Mouse (Mus musculus): ENCODE measurements around the gene Cort. TPM values are rescaled to one million over a fixed set of nuclear protein-coding genes. Genes with fewer than 3 reads are reported as not detected.
A peak's percentile ranks its signal among the peaks of the same experiment; 100 is the strongest.
"Not testable (repeated sequence)": the region's sequence is repeated elsewhere in the genome, so short reads cannot be mapped to it uniquely, and the experiment has no call there.

Cort gene
- polyA plus RNA-seq (2014; fragmentation: Nextera tagmentation; extraction: Ambion mirVana), result 0.51 and 0.63 TPM in 2 replicates

DNA sequence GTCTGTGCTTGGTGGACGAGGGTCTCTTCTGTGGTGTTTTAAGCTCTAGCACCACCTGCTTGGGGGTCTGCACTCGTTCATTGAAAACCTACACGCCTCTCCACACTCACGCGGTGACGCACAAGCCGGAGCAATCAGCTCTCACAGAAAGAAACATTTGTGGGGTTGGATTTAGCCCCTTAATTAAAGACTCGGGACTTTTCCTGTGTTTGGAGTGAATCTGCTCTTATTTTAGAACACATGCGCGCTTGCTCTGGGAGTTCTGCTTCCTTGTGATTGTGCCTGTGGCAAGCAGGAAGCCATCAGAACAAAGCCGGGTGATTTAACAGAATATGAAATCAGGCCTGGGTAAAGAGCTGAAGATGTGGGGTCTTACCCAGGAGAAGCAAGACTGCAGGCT, at the start of gene Cort:
TSS of gene Cort (minus strand) at position 101 of the 400 bp plus-strand sequence.
- Histone ChIP-seq H3K4me1 (ENCODE audit: control insufficient read depth, insufficient read depth, low read length) (0 out of 2 replicates have a peak, but pooled peaks cover 2% of the 10 kb centered on the region), H3K4me2 (no peak within 1 kb of the TSS), H3K36me3 (ENCODE audit: control insufficient read depth, insufficient read depth, low read length) (no peaks in the 10 kb centered on the region), H3K4me3 (ENCODE audit: low read depth, low read length) (no peak within 1 kb of the TSS), H3K9ac (ENCODE audit: low read length) (no peak within 1 kb of the TSS), H3K9me3 (ENCODE audit: control insufficient read depth, low read length) (no peaks in the 10 kb centered on the region), H3K27ac (ENCODE audit: low read depth, low read length) (peak within 1 kb of the TSS; percentile 25), H3K27me3 (ENCODE audit: control insufficient read depth, insufficient read depth, low read length) (no peaks in the 10 kb centered on the region; the same call in 1 of the 2 replicates)
- WGBS, result 88% methylated on average over 11 of the region's 11 CpGs
- ATAC-seq (ENCODE audit: low FRiP score), result no peak
- DNase-seq (ENCODE audit: low spot score, missing footprints), result no peak

DNA sequence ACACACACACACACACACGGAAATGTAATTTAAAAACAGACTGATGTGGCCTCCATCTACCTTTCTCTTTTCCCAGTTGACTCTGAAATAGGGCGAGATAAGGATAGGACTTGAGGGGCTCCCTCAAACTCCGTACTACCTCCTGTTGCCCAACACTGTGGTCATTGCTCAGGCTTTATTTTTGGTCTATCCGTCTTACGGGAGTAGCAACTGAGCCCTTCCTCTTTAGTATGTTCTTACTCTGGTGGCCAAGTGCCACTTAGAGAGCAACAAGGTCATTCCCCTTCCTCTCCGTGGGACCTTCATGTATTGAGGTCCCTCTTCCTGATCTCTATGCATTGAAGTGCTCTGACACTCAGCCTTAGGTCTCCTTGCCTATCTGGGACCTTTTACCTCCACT, 47.1 kb upstream of the Cort start:
- ATAC-seq (ENCODE audit: low FRiP score), result no peak
- no peak for DNase-seq (ENCODE audit: low spot score, missing footprints)
- H3K9ac ChIP-seq (ENCODE audit: low read length), result no peak overlapping the region
- H3K4me3 ChIP-seq (ENCODE audit: low read depth, low read length), result no peak overlapping the region
- 91% methylated on average over 6 of the region's 6 CpGs for WGBS
- H3K27ac ChIP-seq (ENCODE audit: low read depth, low read length), result no peak overlapping the region
- H3K36me3 ChIP-seq (ENCODE audit: control insufficient read depth, insufficient read depth, low read length), result 0 out of 2 replicates have a peak, but pooled peaks cover 2% of the 10 kb centered on the region
- H3K4me1 ChIP-seq (ENCODE audit: control insufficient read depth, insufficient read depth, low read length), result peaks cover 2% of the 10 kb centered on the region; the same call in 1 of the 2 replicates
- H3K27me3 ChIP-seq (ENCODE audit: control insufficient read depth, insufficient read depth, low read length), result no peaks in the 10 kb centered on the region
- H3K9me3 ChIP-seq (ENCODE audit: control insufficient read depth, low read length), result no peaks in the 10 kb centered on the region
- H3K4me2 ChIP-seq, result no peak overlapping the region

DNA sequence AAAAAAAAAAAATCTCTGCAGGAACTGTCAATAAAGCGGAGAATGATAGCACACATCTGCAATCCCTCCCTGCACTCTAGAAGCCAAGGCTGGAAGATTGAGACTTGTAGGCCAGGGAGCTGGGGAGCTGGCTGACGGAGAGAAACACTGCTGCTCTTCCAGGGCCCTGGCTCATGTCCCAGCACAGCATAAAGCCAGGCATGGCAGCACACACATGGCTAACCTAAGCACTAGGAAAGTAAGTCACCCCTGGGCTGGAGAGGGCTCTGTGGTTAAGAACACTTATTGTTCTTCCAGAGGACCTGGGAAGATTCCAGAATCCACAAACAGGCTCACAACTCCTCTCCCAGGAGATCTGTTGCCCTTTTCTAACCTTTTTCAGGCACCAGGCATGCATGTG, 46.1 kb upstream of the Cort start:
- no peak overlapping the region for H3K9ac ChIP-seq (ENCODE audit: low read length)
- H3K9me3 ChIP-seq (ENCODE audit: control insufficient read depth, low read length), result no peaks in the 10 kb centered on the region
- DNase-seq (ENCODE audit: low spot score, missing footprints) (no peak), ATAC-seq (ENCODE audit: low FRiP score) (no peak)
- H3K4me3 ChIP-seq (ENCODE audit: low read depth, low read length), result no peak overlapping the region
- H3K27ac ChIP-seq (ENCODE audit: low read depth, low read length), result no peak overlapping the region; the same call in 1 of the 2 replicates
- WGBS, result 82% methylated on average over 2 of the region's 2 CpGs
- H3K4me2 ChIP-seq, result no peak overlapping the region
- no peaks in the 10 kb centered on the region for H3K27me3 ChIP-seq (ENCODE audit: control insufficient read depth, insufficient read depth, low read length)
- H3K36me3 ChIP-seq (ENCODE audit: control insufficient read depth, insufficient read depth, low read length), result 0 out of 2 replicates have a peak, but pooled peaks cover 2% of the 10 kb centered on the region
- peaks cover 2% of the 10 kb centered on the region; the same call in 1 of the 2 replicates for H3K4me1 ChIP-seq (ENCODE audit: control insufficient read depth, insufficient read depth, low read length)

DNA sequence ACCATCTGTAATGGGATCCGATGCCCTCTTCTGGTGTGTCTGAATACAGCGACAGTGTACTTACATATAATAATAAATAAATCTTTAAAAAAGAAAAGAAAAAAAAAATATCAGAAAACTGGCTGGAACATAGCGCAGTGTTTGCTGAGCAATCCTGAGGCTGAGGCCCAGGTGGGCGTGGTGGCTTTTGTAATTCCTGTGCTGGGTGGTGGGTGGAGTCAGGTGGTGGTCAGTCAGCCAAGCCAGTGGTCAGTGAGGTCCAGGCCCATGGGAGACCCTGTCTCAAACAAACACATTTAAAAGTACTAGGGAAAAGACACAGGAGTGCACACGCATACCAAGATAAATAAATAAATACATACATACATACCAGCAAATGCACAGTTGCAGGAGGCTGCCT, 45.5 kb upstream of the Cort start:
- Histone ChIP-seq H3K4me3 (ENCODE audit: low read depth, low read length) (no peak overlapping the region), H3K9me3 (ENCODE audit: control insufficient read depth, low read length) (no peaks in the 10 kb centered on the region), H3K27me3 (ENCODE audit: control insufficient read depth, insufficient read depth, low read length) (no peaks in the 10 kb centered on the region), H3K9ac (ENCODE audit: low read length) (no peak overlapping the region), H3K4me1 (ENCODE audit: control insufficient read depth, insufficient read depth, low read length) (peaks cover under 1% of the 10 kb centered on the region; the same call in 1 of the 2 replicates), H3K36me3 (ENCODE audit: control insufficient read depth, insufficient read depth, low read length) (0 out of 2 replicates have a peak, but pooled peaks cover 2% of the 10 kb centered on the region), H3K27ac (ENCODE audit: low read depth, low read length) (no peak overlapping the region; the same call in 1 of the 2 replicates), H3K4me2 (no peak overlapping the region)
- ATAC-seq (ENCODE audit: low FRiP score) (no peak), DNase-seq (ENCODE audit: low spot score, missing footprints) (no peak)
- WGBS, result 89% methylated on average over 5 of the region's 5 CpGs

DNA sequence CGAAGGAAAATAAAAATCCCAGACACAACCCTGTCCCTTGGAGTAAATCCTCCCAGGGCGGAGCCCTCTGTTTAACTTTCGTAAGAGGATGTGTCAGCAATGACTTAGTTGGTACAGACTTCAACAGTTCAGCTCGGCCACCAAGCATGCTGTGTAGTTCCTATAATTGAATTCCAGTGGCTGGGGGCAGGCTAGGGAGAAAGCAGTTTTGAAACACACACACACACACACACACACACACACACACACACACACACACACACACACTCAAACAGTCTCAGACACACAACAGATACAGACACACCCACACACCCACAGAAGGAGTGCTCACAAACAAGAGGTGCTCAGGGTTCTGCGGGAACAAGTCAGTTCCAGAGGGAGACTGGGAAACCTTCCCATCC, 45.0 kb upstream of the Cort start:
- H3K4me2 ChIP-seq, result no peak overlapping the region
- 83% methylated on average over 5 of the region's 5 CpGs for WGBS
- H3K27ac ChIP-seq (ENCODE audit: low read depth, low read length), result no peak overlapping the region
- ATAC-seq (ENCODE audit: low FRiP score) (no peak), DNase-seq (ENCODE audit: low spot score, missing footprints) (no peak)
- H3K27me3 ChIP-seq (ENCODE audit: control insufficient read depth, insufficient read depth, low read length), result no peaks in the 10 kb centered on the region
- H3K9ac ChIP-seq (ENCODE audit: low read length), result no peak overlapping the region
- H3K36me3 ChIP-seq (ENCODE audit: control insufficient read depth, insufficient read depth, low read length), result 0 out of 2 replicates have a peak, but pooled peaks cover 2% of the 10 kb centered on the region
- H3K4me1 ChIP-seq (ENCODE audit: control insufficient read depth, insufficient read depth, low read length), result no peaks in the 10 kb centered on the region
- no peaks in the 10 kb centered on the region for H3K9me3 ChIP-seq (ENCODE audit: control insufficient read depth, low read length)
- H3K4me3 ChIP-seq (ENCODE audit: low read depth, low read length), result no peak overlapping the region

DNA sequence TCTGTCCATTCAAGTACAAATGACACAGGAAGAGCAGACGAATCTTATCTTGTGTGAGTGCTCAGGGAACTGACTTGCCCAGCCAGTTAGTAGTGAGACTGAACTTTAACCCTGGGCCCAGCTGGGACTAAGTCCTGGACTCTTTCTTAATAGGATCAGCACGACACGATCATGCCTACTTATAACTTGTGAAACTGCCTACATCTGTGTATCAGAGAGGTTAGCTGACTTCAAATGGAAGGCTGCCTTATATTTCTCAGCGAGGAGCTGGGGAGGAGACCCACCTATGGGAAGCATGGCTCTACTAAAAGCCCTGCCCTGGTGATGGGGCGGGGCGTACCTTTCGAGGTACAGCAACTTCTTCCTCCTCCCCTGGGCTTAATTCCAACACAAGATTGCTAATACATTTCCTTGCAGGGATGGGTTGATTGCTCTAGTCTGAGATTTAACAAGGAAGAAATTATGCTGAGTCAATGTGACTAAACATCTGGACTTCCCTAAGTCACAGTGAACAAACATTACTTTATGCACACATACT, 43.9 kb upstream of the Cort start:
- no peaks in the 10 kb centered on the region for H3K27me3 ChIP-seq (ENCODE audit: control insufficient read depth, insufficient read depth, low read length)
- ATAC-seq (ENCODE audit: low FRiP score), result no peak
- no peaks in the 10 kb centered on the region for H3K9me3 ChIP-seq (ENCODE audit: control insufficient read depth, low read length)
- no peak overlapping the region for H3K9ac ChIP-seq (ENCODE audit: low read length)
- no peak overlapping the region for H3K4me2 ChIP-seq
- no peak overlapping the region for H3K4me3 ChIP-seq (ENCODE audit: low read depth, low read length)
- no peaks in the 10 kb centered on the region for H3K36me3 ChIP-seq (ENCODE audit: control insufficient read depth, insufficient read depth, low read length)
- H3K27ac ChIP-seq (ENCODE audit: low read depth, low read length), result no peak overlapping the region
- DNase-seq (ENCODE audit: low spot score, missing footprints), result no peak
- H3K4me1 ChIP-seq (ENCODE audit: control insufficient read depth, insufficient read depth, low read length), result peaks cover 4% of the 10 kb centered on the region; the same call in 1 of the 2 replicates
- WGBS, result 70% methylated on average over 7 of the region's 7 CpGs

DNA sequence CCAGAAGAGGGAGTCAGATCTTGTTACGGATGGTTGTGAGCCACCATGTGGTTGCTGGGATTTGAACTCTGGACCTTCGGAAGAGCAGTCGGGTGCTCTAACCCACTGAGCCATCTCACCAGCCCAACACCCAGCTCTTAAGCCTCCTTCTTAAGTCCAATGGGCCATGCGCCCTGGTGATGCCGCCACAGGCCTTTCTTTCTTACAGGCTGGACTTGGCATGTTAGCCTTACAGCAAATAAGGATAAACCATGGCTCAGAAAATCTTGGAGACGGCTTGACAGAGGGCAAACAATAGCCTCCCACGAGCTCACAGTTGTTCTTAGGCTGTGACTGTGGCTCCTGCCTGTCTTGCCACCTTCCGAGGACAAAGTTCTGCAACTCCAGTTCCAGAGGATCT, 43.4 kb upstream of the Cort start:
- not testable (repeated sequence) for H3K27ac ChIP-seq (ENCODE audit: low read depth, low read length); ATAC-seq (ENCODE audit: low FRiP score); H3K9me3 ChIP-seq (ENCODE audit: control insufficient read depth, low read length); H3K36me3 ChIP-seq (ENCODE audit: control insufficient read depth, insufficient read depth, low read length); H3K4me1 ChIP-seq (ENCODE audit: control insufficient read depth, insufficient read depth, low read length); DNase-seq (ENCODE audit: low spot score, missing footprints); H3K4me3 ChIP-seq (ENCODE audit: low read depth, low read length); H3K27me3 ChIP-seq (ENCODE audit: control insufficient read depth, insufficient read depth, low read length); H3K9ac ChIP-seq (ENCODE audit: low read length); H3K4me2 ChIP-seq
- 72% methylated on average over 7 of the region's 8 CpGs for WGBS

DNA sequence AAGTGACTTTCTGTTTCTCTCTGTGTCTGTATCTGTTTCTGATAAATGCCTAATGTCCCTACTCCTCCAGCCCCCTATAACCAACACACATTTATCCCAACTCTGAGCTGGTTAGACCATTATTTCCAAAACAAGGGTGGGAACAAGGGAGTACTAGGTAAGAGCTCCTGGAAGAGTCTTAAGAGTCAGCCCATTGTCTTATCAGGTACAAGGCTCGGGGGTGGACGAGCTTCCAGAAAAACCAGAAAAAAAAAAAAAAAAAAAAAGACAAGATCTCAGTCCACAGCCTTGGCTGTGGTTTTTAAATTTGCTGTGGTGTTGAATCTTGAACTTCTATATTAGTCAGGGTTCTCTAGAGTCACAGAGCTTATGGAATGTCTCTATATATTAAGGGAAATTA, 41.5 kb upstream of the Cort start:
- no peak for ATAC-seq (ENCODE audit: low FRiP score)
- 87% methylated on average over 2 of the region's 2 CpGs for WGBS
- Histone ChIP-seq H3K9me3 (ENCODE audit: control insufficient read depth, low read length) (no peaks in the 10 kb centered on the region), H3K4me3 (ENCODE audit: low read depth, low read length) (no peak overlapping the region), H3K27ac (ENCODE audit: low read depth, low read length) (no peak overlapping the region), H3K4me2 (no peak overlapping the region), H3K9ac (ENCODE audit: low read length) (no peak overlapping the region), H3K4me1 (ENCODE audit: control insufficient read depth, insufficient read depth, low read length) (peaks cover 7% of the 10 kb centered on the region; the same call in 1 of the 2 replicates), H3K36me3 (ENCODE audit: control insufficient read depth, insufficient read depth, low read length) (0 out of 2 replicates have a peak, but pooled peaks cover 5% of the 10 kb centered on the region), H3K27me3 (ENCODE audit: control insufficient read depth, insufficient read depth, low read length) (no peaks in the 10 kb centered on the region)
- no peak for DNase-seq (ENCODE audit: low spot score, missing footprints)

DNA sequence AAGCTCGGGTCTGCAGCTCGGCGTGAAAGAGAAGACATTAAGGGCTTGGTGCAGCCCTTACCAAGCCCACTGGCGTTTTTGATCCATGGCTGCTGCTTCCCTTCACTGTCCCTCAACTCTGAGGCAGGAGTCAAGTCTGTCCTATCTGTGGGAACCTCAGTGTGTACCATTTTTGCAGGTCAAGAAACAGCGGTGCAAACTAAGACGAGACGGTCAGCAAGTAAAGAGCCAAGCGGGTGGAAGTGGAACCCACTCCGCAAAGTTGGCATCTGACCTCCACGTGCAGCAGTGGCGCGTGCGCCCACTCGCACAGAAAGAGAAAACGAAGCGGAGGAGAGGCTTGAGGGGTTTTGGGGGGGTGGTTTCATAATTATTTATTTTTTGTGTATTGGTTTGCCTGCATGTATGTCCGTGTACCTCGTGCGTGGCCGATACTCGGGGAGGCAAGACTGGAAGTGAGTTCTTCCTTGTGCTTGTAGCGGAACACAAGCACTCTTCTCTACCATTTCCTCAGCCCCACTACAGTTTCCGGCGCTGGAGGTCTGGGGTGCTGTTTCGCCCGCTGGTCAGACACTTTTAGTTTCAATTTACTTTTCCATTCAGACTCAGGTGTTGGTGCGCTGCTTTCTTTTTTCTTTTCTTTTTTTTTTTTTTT, 40.5 kb upstream of the Cort start:
- no peak for DNase-seq (ENCODE audit: low spot score, missing footprints)
- Histone ChIP-seq H3K36me3 (ENCODE audit: control insufficient read depth, insufficient read depth, low read length) (peaks cover 5% of the 10 kb centered on the region; the same call in 1 of the 2 replicates), H3K4me3 (ENCODE audit: low read depth, low read length) (peak overlapping the region; percentile 57), H3K4me1 (ENCODE audit: control insufficient read depth, insufficient read depth, low read length) (peaks cover 7% of the 10 kb centered on the region; the same call in 1 of the 2 replicates), H3K9ac (ENCODE audit: low read length) (peak overlapping the region; percentile 74), H3K27me3 (ENCODE audit: control insufficient read depth, insufficient read depth, low read length) (no peaks in the 10 kb centered on the region), H3K4me2 (peak overlapping the region; percentile 83), H3K27ac (ENCODE audit: low read depth, low read length) (no peak overlapping the region; the same call in 1 of the 2 replicates), H3K9me3 (ENCODE audit: control insufficient read depth, low read length) (no peaks in the 10 kb centered on the region)
- ATAC-seq (ENCODE audit: low FRiP score), result peak; percentile 71
- 2% methylated on average over 27 of the region's 27 CpGs for WGBS

All from midbrain, embryonic 11.5 days (tissue).